Mouse (Mus musculus): ENCODE measurements around the gene Ykt6. TPM values are rescaled to one million over a fixed set of nuclear protein-coding genes. Genes with fewer than 3 reads are reported as not detected.

The Ykt6 gene
- total and polyA plus RNA-seq, 2 experiments from 2014 or later, result 101 to 181 TPM

DNA sequence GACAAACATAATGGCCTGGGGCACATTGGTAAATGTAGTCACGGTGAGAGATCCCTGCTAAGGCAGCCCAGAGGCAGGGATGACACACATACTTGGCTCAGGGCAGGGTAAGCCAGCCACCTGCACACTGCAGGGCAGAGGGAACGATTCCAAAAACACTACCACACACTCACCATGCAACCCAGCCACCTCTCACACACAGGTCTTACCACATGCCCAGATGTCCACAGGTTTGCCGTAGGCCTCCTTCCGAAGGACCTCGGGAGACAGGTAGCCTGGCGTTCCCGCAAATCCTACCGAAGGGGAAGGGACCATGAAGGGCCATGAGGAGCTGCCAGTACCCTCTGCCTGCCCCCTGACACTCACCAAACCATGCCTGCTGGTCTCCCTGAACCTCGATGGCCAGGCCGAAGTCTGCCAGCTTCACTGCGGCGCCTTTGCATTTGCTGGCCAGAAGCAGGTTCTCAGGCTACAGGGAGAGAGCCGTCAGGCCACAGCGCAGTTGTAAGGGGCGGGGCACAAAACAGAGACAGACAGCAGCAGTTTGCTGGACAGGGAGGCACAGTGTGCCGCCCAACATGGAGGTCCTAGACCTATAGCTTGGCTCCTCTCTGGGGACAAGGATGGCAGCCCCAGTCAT, 34.6 kb downstream of the Ykt6 start:
- Histone ChIP-seq H3K27me3 (ENCODE audit: insufficient read depth, low read length) (no peaks in the 10 kb centered on the region), H3K36me3 (ENCODE audit: insufficient read depth) (peaks cover 69% of the 10 kb centered on the region), H3K4me1 (ENCODE audit: insufficient read depth) (no peaks in the 10 kb centered on the region), H3K9ac (no peak overlapping the region), H3K4me3 (ENCODE audit: low read depth, low read length) (no peak overlapping the region), H3K4me2 (ENCODE audit: low read depth) (no peak overlapping the region), H3K27ac (ENCODE audit: low read depth, low read length) (no peak overlapping the region), H3K9me3 (ENCODE audit: low read length) (no peaks in the 10 kb centered on the region)
- TF ChIP-seq CTCF (IDR thresholded peaks at IDR 0.05; ENCODE audit: low read depth), result no peak
- WGBS, result 85% methylated on average over 16 of the region's 16 CpGs
- ATAC-seq (no peak), DNase-seq (no peak)

DNA sequence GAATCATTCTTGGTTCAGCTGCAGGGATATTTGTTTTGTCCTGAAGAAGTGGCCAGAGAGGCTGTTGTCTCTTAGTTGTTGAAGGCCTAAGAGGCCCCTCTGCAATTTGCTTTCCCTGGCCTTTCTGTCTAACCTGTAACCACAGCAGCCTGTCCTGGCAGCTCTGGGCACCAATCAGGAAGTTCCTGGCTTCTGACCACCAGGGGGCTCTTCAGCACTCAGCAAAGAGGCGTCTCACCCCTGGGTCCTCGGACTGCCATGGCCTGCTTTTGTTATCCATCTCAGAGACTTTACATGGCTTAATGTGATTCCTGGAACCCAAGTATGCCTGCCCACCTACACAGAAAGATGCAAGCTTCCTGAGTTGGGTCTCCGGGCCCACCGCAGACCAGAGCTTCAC, 35.4 kb downstream of the Ykt6 start:
- H3K4me2 ChIP-seq (ENCODE audit: low read depth), result no peak overlapping the region
- peaks cover 67% of the 10 kb centered on the region for H3K36me3 ChIP-seq (ENCODE audit: insufficient read depth)
- TF ChIP-seq CTCF (IDR thresholded peaks at IDR 0.05; ENCODE audit: low read depth), result peak; percentile 72
- H3K27me3 ChIP-seq (ENCODE audit: insufficient read depth, low read length), result no peaks in the 10 kb centered on the region
- no peak overlapping the region for H3K4me3 ChIP-seq (ENCODE audit: low read depth, low read length)
- H3K9me3 ChIP-seq (ENCODE audit: low read length), result no peaks in the 10 kb centered on the region
- no peak overlapping the region for H3K27ac ChIP-seq (ENCODE audit: low read depth, low read length)
- ATAC-seq, result peak; percentile 53; the same call in 1 of the 2 replicates
- no peak overlapping the region for H3K9ac ChIP-seq
- H3K4me1 ChIP-seq (ENCODE audit: insufficient read depth), result no peaks in the 10 kb centered on the region
- DNase-seq, result peak; percentile 72
- 26% methylated on average over 4 of the region's 4 CpGs for WGBS

DNA sequence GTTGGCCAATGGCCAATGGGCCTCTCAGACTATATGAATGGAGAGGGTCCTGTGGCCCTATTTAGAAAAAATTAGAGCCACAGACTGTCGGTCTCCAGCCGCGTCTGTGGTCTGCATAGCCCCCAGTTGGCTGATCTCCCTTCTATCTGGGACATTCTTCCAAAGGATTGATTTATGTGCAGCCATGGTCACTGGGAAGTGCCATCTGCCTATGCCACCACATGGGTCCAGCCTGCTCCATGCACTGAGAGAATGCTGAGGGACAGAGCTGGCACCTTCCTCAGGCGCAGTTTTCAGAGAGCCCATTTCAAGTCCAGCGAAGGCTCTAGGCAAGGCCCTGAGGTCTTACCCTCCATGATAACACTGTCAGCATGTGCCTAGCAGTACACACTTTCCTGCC, 38.7 kb downstream of the Ykt6 start:
- Histone ChIP-seq H3K27me3 (ENCODE audit: insufficient read depth, low read length) (no peaks in the 10 kb centered on the region), H3K9ac (no peak overlapping the region), H3K9me3 (ENCODE audit: low read length) (no peaks in the 10 kb centered on the region), H3K4me1 (ENCODE audit: insufficient read depth) (no peaks in the 10 kb centered on the region), H3K27ac (ENCODE audit: low read depth, low read length) (no peak overlapping the region), H3K4me2 (ENCODE audit: low read depth) (no peak overlapping the region), H3K36me3 (ENCODE audit: insufficient read depth) (peaks cover 43% of the 10 kb centered on the region), H3K4me3 (ENCODE audit: low read depth, low read length) (no peak overlapping the region)
- TF ChIP-seq CTCF (IDR thresholded peaks at IDR 0.05; ENCODE audit: low read depth), result no peak
- WGBS, result 80% methylated on average over 5 of the region's 5 CpGs
- DNase-seq (no peak), ATAC-seq (no peak)

DNA sequence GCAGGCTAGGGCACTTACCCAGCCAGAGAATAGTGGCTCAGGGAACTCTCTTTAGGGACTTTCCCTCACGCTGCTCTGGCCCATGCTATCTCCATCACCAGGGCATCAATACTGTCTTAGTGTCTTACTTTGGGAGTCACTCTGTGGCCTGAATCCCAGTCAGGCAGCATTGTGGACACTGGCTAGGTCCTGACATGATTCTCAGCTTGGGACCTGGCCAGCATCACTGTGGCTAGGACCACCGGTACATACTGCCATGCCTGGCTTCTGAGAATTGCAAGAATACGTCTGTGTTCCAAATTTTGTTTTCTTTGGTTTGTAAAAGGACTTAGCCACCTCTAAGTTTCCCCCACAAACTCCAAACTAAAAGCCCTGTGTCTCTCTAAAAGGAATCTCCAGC, 39.4 kb downstream of the Ykt6 start:
- ATAC-seq, result no peak

DNA sequence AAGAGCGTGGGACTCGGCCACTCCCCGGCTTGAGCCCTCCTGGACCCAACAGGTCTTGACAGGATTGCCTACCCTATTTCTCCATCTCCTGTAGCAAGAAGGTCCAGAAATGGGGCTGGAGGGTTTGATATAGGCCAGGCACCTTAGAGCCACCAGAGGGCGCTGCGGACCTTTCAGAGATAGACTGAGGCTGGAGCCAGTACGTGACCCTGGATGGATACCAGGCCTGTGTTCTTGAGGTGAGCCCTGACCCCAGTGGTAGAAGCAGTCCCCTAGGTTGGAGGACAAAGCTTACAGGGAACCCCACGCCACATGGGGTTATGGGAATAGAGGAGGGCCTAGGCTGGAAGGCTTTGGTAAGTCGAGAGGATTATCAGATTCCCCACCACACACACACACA, 40.5 kb downstream of the Ykt6 start:
- no peak overlapping the region for H3K4me2 ChIP-seq (ENCODE audit: low read depth)
- H3K9ac ChIP-seq, result no peak overlapping the region
- no peak overlapping the region for H3K4me3 ChIP-seq (ENCODE audit: low read depth, low read length)
- peak; percentile 95 for TF ChIP-seq CTCF (IDR thresholded peaks at IDR 0.05; ENCODE audit: low read depth)
- DNase-seq, result peak; percentile 86
- no peaks in the 10 kb centered on the region for H3K27me3 ChIP-seq (ENCODE audit: insufficient read depth, low read length)
- ATAC-seq, result no peak
- H3K9me3 ChIP-seq (ENCODE audit: low read length), result no peaks in the 10 kb centered on the region
- H3K36me3 ChIP-seq (ENCODE audit: insufficient read depth), result peaks cover 30% of the 10 kb centered on the region
- peaks cover 14% of the 10 kb centered on the region for H3K4me1 ChIP-seq (ENCODE audit: insufficient read depth)
- no peak overlapping the region for H3K27ac ChIP-seq (ENCODE audit: low read depth, low read length)
- 11% methylated on average over 8 of the region's 8 CpGs for WGBS

More for the DNA sequence above, 39.4 kb downstream of the Ykt6 start:
- Histone ChIP-seq H3K4me3 (ENCODE audit: low read depth, low read length) (no peak overlapping the region), H3K9me3 (ENCODE audit: low read length) (no peaks in the 10 kb centered on the region), H3K4me1 (ENCODE audit: insufficient read depth) (peaks cover 5% of the 10 kb centered on the region; the same call in 1 of the 2 replicates), H3K9ac (no peak overlapping the region), H3K27ac (ENCODE audit: low read depth, low read length) (no peak overlapping the region), H3K36me3 (ENCODE audit: insufficient read depth) (peaks cover 36% of the 10 kb centered on the region), H3K27me3 (ENCODE audit: insufficient read depth, low read length) (no peaks in the 10 kb centered on the region), H3K4me2 (ENCODE audit: low read depth) (no peak overlapping the region)
- 80% methylated on average over 3 of the region's 3 CpGs for WGBS
- TF ChIP-seq CTCF (IDR thresholded peaks at IDR 0.05; ENCODE audit: low read depth), result no peak
- no peak for DNase-seq

DNA sequence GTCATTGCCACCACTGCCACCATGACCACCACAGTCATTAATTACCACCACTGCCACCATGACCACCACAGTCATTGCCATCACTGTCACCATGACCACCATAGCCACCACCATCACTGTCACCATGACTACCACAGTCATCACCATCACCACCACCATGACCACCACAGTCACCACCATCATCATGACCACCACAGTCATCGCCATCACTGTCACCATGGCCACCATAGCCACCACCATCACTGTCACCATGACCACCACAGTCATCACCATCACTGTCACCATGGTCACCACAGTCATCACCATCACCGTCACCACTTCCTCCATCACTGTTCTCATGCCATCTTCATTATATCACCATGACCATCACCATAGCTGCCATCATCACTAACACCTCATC, 43.0 kb downstream of the Ykt6 start:
- no peak for TF ChIP-seq CTCF (IDR thresholded peaks at IDR 0.05; ENCODE audit: low read depth)

DNA sequence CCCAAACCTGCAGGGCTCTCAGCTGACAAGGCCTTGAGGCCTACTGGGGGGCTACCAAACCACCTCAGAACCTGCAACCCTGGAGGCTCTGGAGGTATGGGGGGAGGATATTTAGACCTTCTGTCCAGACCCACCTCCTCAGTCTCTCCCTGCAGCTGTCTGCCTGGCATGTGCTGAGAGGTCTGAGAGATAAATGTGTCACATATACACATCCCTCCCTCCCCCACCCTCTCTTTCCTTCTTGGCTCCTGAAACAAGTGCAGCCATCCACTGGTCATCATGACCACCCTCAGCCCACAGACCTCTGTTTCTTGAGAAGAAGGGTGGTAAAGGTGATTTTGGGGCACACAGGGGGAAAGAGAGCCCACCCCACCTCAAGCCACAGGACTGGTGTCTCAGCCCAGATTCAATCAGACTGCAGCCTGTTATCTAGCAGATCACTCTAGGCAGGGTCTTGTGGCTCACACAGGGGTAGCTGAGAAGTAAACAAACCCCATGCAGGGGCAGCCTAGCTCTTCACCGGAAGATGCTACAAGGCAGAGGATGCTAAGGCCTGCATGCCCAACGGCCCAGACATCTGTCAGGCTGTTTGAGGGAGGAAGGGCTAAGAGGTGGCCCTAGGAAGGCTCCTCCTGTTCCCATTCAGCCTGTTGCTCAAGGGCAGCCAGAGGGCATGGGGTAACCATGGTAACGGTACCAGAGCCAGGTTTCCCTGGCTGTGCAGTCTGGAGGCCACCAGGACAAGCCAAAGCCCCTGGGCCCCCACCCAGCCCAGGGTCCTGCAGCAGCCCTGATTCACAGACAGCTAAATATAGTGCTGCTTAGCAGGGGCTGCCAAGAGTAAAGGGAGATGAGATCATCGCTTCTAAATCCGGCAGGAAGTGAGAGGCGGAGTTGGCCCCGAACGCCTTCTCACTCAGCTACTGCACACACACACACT, 44.6 kb downstream of the Ykt6 start:
- peak overlapping the region; percentile 78 for H3K27ac ChIP-seq (ENCODE audit: low read depth, low read length)
- peaks cover 16% of the 10 kb centered on the region for H3K4me1 ChIP-seq (ENCODE audit: insufficient read depth)
- no peak for TF ChIP-seq CTCF (IDR thresholded peaks at IDR 0.05; ENCODE audit: low read depth)
- H3K36me3 ChIP-seq (ENCODE audit: insufficient read depth), result peaks cover 4% of the 10 kb centered on the region; the same call in 1 of the 2 replicates
- H3K9me3 ChIP-seq (ENCODE audit: low read length), result no peaks in the 10 kb centered on the region
- ATAC-seq (peak; percentile 94), DNase-seq (peak; percentile 86)
- no peak overlapping the region for H3K4me3 ChIP-seq (ENCODE audit: low read depth, low read length)
- WGBS, result 8% methylated on average over 8 of the region's 8 CpGs
- peak overlapping the region; percentile 31; the same call in 1 of the 2 replicates for H3K9ac ChIP-seq
- no peaks in the 10 kb centered on the region for H3K27me3 ChIP-seq (ENCODE audit: insufficient read depth, low read length)
- 0 out of 2 replicates have a peak overlapping the region, but pooled peaks have one; percentile 29 for H3K4me2 ChIP-seq (ENCODE audit: low read depth)

More for the DNA sequence above, 43.0 kb downstream of the Ykt6 start:
- peaks cover 12% of the 10 kb centered on the region for H3K36me3 ChIP-seq (ENCODE audit: insufficient read depth)
- H3K9ac ChIP-seq, result no peak overlapping the region
- ATAC-seq, result no peak
- no peaks in the 10 kb centered on the region for H3K27me3 ChIP-seq (ENCODE audit: insufficient read depth, low read length)
- no peak for DNase-seq
- 93% methylated on average over 2 of the region's 2 CpGs for WGBS
- no peak overlapping the region for H3K4me3 ChIP-seq (ENCODE audit: low read depth, low read length)
- peaks cover 16% of the 10 kb centered on the region for H3K4me1 ChIP-seq (ENCODE audit: insufficient read depth)
- H3K9me3 ChIP-seq (ENCODE audit: low read length), result no peaks in the 10 kb centered on the region
- no peak overlapping the region for H3K27ac ChIP-seq (ENCODE audit: low read depth, low read length)
- no peak overlapping the region for H3K4me2 ChIP-seq (ENCODE audit: low read depth)
